Mouse (Mus musculus) urinary bladder, adult 2 months (tissue): ENCODE measurements around the gene Slc2a12. TPM values are rescaled to one million over a fixed set of nuclear protein-coding genes. Genes with fewer than 3 reads are reported as not detected.
A peak's percentile ranks its signal among the peaks of the same experiment; 100 is the strongest.

Source experiments
- DNase-seq: peaks from one replicate; pipeline ENCODE4 v3.0.0; 2022; ENCODE audit warnings: low spot score
- polyA plus RNA-seq: library from polyadenylated mRNA; depleted of rRNA; stranded (reverse); fragments of >200 nt; gene quantifications from 2 replicates; pipeline ENCODE4 v1.2.3, GENCODE M21; 2012; rRNA removed

The Slc2a12 gene
- polyA plus RNA-seq, 1 experiment = 9.4 TPM

DNA sequence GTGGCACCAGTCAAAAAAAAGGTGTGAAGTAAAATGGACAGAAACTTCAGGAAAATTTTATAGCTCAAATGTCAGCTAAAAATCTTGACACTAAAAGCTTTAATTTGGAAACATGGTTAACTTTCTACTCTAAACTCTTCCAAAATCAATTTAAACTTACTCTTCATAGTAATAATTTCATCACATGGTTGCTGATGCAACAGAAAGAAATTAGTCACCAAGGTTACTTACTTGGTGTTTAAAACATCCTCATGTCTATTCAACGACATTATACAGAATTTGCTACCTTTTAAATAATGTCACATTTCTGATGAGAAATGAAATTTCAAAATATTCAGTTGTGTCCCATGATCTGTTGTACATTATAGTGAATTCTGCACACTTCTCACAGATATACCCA is 83.4 kb downstream of the Slc2a12 start:
- no peak for DNase-seq

DNA sequence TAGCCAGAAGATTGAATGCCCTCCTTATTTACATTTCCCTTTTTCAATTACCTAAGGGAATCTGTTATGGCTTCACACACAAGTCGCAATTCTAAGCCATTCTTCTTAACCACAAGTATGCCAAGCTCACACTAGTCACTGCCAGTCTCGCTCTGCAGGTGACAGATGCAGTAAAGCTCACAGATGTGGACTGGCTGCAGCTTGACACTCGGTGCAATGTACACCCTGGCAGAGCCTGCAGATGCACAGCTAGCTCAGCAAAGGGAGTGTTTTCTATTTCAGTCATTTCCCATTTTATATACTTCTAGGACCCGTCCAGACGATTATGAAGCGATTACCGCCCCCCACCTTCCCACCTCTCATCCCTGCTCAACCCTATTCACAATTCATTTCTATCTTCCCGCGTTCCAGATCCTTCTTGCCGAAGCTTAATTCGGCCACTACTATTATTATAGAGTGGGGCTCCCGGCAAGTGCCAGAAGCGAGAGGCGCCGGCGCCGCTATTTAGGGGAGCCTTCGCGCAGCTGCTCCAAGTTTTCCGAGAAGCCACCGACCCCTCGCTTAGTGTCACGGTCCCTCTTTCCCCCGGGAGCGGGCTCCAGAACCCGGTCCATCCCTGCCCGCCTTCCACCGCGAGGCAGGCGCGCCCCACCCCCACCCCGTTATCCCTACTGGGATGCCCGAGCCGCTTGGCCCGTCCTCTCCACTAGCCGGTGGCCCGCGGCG is 85.6 kb downstream of the Slc2a12 start:
- DNase-seq = no peak

DNA sequence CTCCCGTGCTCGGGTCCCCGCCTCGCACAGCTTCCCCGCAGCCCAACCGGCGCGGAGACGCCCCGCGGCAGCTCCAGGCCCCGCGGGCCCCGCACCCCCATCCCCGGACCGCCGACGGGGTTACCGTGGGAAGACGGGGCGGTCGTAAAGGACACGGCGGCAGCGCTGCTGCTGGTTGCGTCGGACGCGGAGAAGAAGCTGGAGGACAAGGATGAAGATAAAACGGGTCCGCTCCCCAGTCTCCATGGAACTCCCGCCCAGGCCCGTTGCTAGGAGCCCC is 86.1 kb downstream of the Slc2a12 start:
- DNase-seq = no peak

DNA sequence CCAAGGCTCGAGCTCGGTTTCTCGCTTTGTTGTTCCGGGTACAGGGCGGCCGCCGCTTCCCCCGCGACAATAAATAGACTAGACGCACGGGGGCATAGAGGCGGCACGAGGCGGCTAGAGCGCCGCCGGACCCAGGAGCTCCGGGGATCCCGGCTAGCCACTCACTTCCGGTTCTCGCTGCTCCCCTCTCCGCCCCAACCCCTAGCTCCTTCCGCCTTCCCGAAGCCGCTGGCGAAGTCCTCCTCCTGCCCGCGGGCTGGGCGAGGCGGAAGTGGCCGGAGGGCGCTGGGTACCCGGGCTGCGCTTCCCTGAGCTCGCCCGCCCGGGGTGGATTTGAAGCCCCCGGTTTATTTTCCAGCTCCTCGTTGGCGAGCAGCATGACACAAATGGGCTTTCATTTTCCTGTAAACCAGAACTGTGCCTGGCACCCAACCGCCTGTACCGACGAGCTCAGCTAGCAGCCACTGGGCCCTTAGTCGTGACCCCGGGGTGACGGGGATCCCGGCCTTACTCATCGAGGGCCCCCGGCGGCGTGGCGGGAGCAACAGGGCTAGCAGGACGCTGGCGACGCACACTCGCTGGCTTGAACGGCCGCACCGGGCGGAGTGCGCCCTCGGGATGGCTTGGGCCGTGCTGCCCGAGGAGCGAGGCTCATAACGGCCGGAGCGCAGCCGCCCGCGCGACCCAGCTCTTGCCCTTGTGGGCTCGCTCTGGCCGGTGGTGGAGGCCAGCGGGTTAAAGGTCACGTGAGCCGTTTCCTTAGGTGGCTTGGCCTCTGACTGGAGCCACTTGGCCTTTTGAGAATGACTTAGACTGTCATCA is 86.7 kb downstream of the Slc2a12 start, which contains the start of gene Tbpl1:
Gene Tbpl1 (minus strand): TSS at position 667 of the 822 bp plus-strand sequence.
- peak; percentile 92 for DNase-seq

DNA sequence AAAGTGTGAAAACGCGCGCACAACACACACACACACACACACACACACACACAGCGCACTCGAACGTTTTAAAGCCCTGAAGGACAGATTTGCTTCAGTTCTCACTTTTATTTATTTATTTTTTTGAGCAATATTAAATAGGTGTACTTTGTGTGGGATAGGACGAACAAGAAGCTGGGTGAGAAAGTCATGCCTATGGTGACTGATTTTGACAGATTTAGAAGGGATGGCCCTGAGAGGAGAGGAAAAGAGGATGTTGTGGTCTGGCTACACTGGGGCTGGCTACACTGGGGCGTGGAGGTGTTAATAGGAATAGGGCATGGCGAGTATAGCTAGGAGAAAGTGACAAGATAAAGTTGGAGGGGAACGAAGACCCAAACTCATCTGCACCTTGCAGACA is 87.4 kb downstream of the Slc2a12 start:
- no peak for DNase-seq

DNA sequence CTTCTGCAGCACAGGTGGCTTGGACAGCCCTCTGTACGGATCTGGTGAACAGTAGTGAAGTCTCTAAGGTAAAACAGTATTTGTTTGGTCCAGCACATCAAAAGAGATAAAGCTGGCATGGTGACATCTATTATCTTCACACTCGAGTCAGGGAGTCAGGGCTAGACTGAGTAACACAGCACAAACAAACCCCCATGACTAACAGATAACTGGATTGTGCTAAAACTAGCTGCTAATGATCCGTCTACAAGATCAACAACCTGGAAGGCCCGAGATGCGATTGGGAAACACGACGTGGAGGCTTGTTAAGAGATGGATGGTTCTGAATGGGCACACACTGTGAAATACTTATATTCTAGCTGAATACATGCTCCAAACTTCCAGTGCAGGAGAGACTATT is 101.1 kb downstream of the Slc2a12 start:
- no peak for DNase-seq

DNA sequence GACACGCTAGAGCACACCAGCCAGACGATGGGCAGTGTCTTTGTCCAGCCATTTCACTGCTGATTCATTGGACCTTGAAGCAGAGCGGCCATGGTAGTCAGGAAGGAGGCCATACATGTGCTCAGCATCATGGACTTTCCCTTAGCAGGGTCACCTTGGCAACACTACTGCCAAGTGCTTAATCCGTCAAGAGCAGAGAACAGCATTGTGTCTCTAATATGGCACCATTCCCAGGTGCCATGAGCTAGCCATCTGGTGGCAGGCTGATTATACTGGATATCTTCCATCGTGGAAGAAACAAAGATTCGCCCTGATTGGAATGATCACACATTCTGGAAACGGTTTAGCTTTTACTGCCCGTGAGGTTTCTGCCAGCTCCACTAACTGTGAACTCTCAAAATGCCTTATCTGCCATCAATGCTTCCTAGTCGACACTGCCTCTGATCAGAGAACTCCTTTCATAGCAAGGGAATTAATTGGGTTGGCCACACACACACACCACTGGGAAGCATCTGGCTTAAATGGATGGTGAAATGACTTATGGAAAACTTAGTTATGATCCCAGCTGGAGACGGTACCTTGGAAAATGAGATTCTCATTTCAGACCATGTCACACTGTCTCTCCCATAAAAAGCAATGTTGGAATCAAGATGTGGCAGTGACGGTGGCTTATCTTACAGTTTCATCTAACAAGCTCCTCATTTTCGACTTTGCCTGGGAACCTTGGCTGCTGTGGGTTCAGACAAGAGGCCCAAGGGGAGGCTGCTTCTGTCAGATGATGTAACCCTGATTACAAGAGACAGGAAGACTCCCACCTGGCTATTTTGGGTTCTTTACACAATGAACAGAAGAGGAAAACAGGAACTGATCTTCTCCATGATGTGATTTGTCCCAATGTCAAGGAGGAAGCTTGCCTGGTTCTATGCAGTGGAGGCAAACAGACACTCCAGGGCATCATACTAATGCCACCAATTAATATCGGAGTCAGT is 101.8 kb downstream of the Slc2a12 start:
- DNase-seq = no peak

DNA sequence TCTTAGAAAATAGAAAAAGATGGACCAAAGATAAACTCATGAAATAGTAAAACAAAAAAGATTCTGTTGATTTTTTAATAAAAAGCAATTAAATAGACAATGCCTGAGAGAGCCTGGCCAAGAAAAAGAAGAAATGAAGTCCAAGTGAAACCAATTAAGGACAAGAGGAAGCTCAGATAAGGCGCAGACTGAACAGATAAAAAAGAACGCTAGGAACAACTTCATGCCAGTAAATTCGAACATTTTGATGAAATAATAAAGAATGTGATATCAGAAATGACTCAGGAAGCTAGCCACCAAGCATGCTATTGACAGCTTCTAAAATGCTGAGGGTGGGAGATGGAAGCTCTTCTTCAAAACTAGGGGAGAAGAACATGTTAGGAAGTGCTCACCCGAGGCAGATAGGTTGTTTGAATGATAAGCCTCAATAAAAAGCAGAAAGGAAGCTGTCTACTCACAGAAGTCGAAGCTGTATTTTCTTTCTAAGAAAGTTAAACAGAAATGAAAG is 106.4 kb downstream of the Slc2a12 start:
- no peak for DNase-seq

Other genes with a start within 250 kb of the Slc2a12 start
- 32.4 and 36.6 TPM in 2 replicates for gene Tbpl1, start 86.9 kb downstream of the Slc2a12 start, polyA plus RNA-seq
- gene Tcf21, start 175.2 kb downstream of the Slc2a12 start, polyA plus RNA-seq = 285 and 296 TPM in 2 replicates